Mouse (Mus musculus) lung, adult 2 months (tissue): ENCODE measurements at regions not wholly inside any gene's neighbourhood (a gene's known extent, or its start where the extent isn't known, plus 50 kb on each side); places are given as distances from the start of the nearest gene placed in this dataset.

Experiments
- CTCF ChIP-seq: fragments of 200-500 bp; IDR thresholded peaks from 2 replicates; pipeline ENCODE4 v1.5.1; 2011; ENCODE audit warnings: mild to moderate bottlenecking, low read length, control low read depth; ENCODE audit not compliant: insufficient read depth
- POLR2A ChIP-seq: fragments of 200-500 bp; IDR thresholded peaks from 2 replicates; pipeline ENCODE4 v1.6.1; 2011; ENCODE audit warnings: low read depth, mild to moderate bottlenecking, control low read depth, low read length, borderline replicate concordance; ENCODE audit errors: extremely low read depth

DNA sequence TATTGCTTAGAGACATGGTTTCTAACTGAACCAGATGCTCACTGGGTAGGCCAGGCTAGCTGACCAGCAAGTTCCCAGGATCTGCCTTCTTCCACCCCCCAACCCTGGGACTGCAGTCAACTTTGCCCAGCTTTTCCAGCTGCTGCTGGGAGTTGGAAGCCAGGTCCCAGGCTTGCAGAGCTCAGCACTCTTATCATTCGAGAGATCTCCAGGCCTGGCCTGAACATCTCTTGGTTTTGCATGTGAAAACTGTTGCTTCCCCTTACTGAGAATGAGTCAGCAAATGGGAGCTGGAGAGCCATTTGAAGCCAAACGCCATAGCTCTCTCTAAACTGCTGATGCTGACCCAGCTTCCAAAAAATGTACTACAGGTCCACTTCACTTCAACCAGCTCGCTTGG lies 111.8 kb downstream of the Basp1 start:
- TF ChIP-seq POLR2A: no peak
- TF ChIP-seq CTCF: no peak
